Mouse (Mus musculus) olfactory bulb, adult 2 months (tissue): ENCODE measurements around the gene Primpol. TPM values are rescaled to one million over a fixed set of nuclear protein-coding genes. Genes with fewer than 3 reads are reported as not detected.

Experiments used
- H3K27ac ChIP-seq: fragments of 200-500 bp; 2 replicates; pipeline ENCODE4 v1.5.1; 2012; ENCODE audit warnings: low read depth, low read length; ENCODE audit not compliant: insufficient read depth
- H3K4me1 ChIP-seq: fragments of 200-500 bp; 2 replicates; pipeline ENCODE4 v1.6.1; 2012; ENCODE audit warnings: low read length; ENCODE audit not compliant: control insufficient read depth, insufficient read depth
- H3K4me3 ChIP-seq: fragments of 200-500 bp; 2 replicates; pipeline ENCODE4 v1.5.1; 2012; ENCODE audit warnings: mild to moderate bottlenecking, low read depth, low read length, moderate library complexity; ENCODE audit not compliant: insufficient read depth
- CTCF ChIP-seq: fragments of 200-500 bp; IDR thresholded peaks from 2 replicates; pipeline ENCODE4 v1.5.1; 2012; ENCODE audit warnings: low read depth, mild to moderate bottlenecking, low read length, moderate library complexity; ENCODE audit not compliant: insufficient read depth
- POLR2A ChIP-seq: fragments of 200-500 bp; IDR thresholded peaks from 2 replicates; pipeline ENCODE4 v1.6.1; 2012; ENCODE audit warnings: mild to moderate bottlenecking, low read depth, low read length, moderate library complexity; ENCODE audit not compliant: insufficient read depth
- WGBS: fragments of 180-500 bp; shearing (Covaris S2); methylation state at CpG from one replicate; pipeline ENCODE4 v1.1.7; 2018; 5-methylcytosine and 5-hydroxymethylcytosine counted together
- polyA plus RNA-seq: library from polyadenylated mRNA; stranded (reverse); fragments of >200 nt; gene quantifications from 2 replicates; pipeline ENCODE4 v1.2.4, GENCODE M21; 2012; ENCODE audit warnings: low replicate concordance; ENCODE audit not compliant: missing spikeins, insufficient read depth, insufficient read length

The Primpol gene
- polyA plus RNA-seq, 1 experiment: not detected

DNA sequence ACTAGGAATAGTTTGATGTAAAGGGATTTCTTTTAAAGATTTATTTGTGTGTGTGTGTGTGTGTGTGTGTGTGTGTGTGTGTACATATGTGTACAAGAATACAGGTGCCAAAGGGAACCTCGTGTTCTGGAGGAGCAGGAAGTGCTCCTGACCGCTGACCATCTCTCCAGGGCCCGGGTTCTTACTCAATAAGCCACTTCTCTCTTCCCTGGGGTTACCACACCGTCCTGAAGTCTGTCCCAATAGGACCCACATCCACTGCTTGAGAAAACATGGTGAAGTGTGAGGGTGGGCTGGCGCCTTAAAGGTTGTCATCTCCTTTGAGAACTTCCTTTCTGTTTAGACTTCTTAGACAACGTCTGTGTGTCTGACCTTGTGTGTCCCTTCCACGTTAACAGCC lies 83.1 kb downstream of the Primpol start:
- H3K4me1 ChIP-seq: 0 out of 2 replicates have a peak, but pooled peaks cover 2% of the 10 kb centered on the region
- WGBS: 87% methylated on average over 7 of the region's 7 CpGs
- no peak overlapping the region for H3K4me3 ChIP-seq
- TF ChIP-seq POLR2A: no peak
- no peak overlapping the region for H3K27ac ChIP-seq

DNA sequence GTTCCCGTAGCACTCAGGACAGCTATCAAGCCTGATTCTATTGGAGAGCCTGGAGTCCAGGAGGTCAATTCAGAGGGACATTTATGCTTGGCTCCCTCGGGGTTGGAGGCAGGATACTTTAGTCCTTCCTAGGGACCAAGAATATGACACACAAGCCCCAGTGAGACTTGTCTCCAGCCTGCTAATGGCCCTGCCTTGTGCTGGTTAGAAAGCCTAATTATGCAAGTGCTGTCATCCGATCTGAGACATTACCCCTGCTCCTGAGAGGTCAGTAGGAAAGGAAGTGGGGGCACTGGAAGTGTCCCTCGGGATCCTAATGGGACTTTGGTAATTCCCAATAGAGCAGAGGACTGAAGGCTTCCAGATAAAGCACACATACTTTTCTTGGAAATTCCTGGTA lies 86.5 kb downstream of the Primpol start:
- Histone ChIP-seq H3K4me1 (no peaks in the 10 kb centered on the region), H3K4me3 (no peak overlapping the region), H3K27ac (no peak overlapping the region)
- 64% methylated on average over 4 of the region's 4 CpGs for WGBS
- TF ChIP-seq CTCF: no peak

DNA sequence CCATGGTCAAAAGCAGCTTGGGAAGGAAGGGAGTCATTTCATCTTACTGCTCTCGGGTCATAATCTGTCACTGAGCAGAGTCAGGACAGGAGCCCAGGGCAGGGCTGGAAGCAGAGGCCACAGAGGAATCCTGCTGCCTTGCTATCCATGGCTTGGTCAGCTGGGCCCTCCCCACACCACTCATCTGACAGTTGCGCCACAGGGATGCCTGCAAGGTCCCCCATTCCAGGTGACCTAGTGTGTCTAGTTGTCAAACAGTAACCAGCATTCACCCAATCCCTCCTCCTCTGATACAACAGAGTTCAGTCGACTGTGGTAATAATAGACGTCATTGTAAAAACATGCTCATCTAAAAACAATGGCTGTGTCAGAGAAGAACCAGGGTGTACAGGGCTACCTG lies 87.5 kb downstream of the Primpol start:
- Histone ChIP-seq H3K4me3 (no peak overlapping the region), H3K4me1 (no peaks in the 10 kb centered on the region), H3K27ac (no peak overlapping the region)
- no peak for TF ChIP-seq CTCF
- no peak for TF ChIP-seq POLR2A
- 89% methylated on average over 4 of the region's 4 CpGs for WGBS

DNA sequence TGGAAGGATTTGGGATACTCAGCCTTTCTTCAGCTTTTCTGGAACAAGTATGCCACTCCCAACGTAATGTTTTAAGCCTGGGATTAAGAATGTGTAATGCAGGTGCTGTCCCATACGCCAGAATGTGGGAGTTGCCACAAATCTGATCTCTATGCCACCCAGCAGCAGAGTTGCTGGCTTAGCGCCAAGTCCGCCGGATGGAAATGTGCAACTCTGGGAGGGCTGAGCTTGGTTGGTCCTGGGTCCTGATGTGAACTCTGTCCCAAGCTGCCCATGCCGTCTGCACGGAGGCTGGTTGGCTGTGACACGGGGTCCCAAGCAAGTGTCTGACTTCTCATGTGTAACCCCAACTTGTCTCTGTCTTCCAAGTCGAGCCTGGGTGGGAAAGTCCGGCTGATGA lies 90.2 kb downstream of the Primpol start:
- no peak overlapping the region for H3K27ac ChIP-seq
- no peak overlapping the region for H3K4me3 ChIP-seq
- TF ChIP-seq POLR2A (no peak), CTCF (no peak)
- WGBS: 48% methylated on average over 10 of the region's 10 CpGs
- no peaks in the 10 kb centered on the region for H3K4me1 ChIP-seq

DNA sequence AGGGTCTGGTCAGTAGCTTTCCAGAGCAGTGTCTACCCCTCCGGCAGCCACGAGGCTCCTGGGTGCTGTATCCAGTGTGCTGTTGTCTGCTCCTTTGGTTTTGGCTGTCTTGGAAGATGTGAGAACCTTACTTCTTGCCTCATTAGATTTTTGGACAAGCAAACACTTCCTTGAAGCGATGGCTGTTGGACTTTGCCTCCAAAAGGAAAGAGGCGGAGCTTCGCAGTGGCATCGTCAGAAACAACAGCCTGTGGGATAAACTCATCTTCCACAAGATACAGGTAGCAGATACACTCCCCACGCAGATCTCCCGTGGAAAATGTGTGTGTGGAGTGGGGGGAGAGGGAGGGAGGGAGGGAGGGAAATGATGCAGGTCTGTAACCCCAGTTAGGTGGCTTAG lies 90.9 kb downstream of the Primpol start:
- Histone ChIP-seq H3K4me1 (no peaks in the 10 kb centered on the region), H3K4me3 (no peak overlapping the region), H3K27ac (no peak overlapping the region)
- TF ChIP-seq CTCF: no peak
- no peak for TF ChIP-seq POLR2A
- WGBS: 85% methylated on average over 8 of the region's 8 CpGs

Other genes starting within 250 kb of the Primpol start
- not detected in 2 replicates for gene Acsl1, start 146.2 kb downstream of the Primpol start, polyA plus RNA-seq
- gene Cenpu, start 65.2 kb downstream of the Primpol start, polyA plus RNA-seq: not detected in 2 replicates
- not detected in 2 replicates for gene Casp3, start 79 bp upstream of the Primpol start, polyA plus RNA-seq
- gene Irf2, start 122.5 kb upstream of the Primpol start, polyA plus RNA-seq: not detected in 2 replicates